Mouse (Mus musculus): ENCODE data around the gene Mansc4. TPM values are rescaled to one million over a fixed set of nuclear protein-coding genes. Genes with fewer than 3 reads are reported as not detected.

The Mansc4 gene
- total and polyA plus RNA-seq, 2 experiments from 2014 or later, result 0.30 TPM; not detected in 1

GRCm38 (mm10) chr6:147064226-147064943 lies 22.4 kb downstream of the Mansc4 start:
- Histone ChIP-seq H3K4me3 (ENCODE audit: low read depth, low read length) (no peak overlapping the region), H3K9ac (replicated peaks; ENCODE audit: low read depth, low read length) (no peak overlapping the region), H3K4me1 (ENCODE audit: control insufficient read depth, insufficient read depth) (no peaks in the 10 kb centered on the region), H3K27me3 (ENCODE audit: control insufficient read depth, insufficient read depth, low read length) (no peaks in the 10 kb centered on the region), H3K4me2 (ENCODE audit: low read depth, low read length) (no peak overlapping the region), H3K9me3 (replicated peaks; ENCODE audit: control insufficient read depth, low read length) (no peaks in the 10 kb centered on the region), H3K36me3 (replicated peaks; ENCODE audit: control insufficient read depth, insufficient read depth, low read length) (peaks cover 73% of the 10 kb centered on the region), H3K27ac (ENCODE audit: low read depth) (no peak overlapping the region)
- ATAC-seq (ENCODE audit: insufficient read depth, low read depth) (no peak), DNase-seq (ENCODE audit: low spot score) (no peak)
- TF ChIP-seq EP300 (IDR thresholded peaks at IDR 0.05; ENCODE audit: low read depth) (no peak), CTCF (IDR thresholded peaks at IDR 0.05; ENCODE audit: low read depth) (no peak)
- WGBS, result 87% methylated on average over 10 of the region's 10 CpGs

- H3K36me3 ChIP-seq (replicated peaks; ENCODE audit: control insufficient read depth, insufficient read depth, low read length), result peaks cover 76% of the 10 kb centered on the region
- 72% methylated on average over 7 of the region's 7 CpGs for WGBS
- H3K27ac ChIP-seq (ENCODE audit: low read depth), result no peak overlapping the region
- H3K4me2 ChIP-seq (ENCODE audit: low read depth, low read length), result no peak overlapping the region
- no peaks in the 10 kb centered on the region for H3K27me3 ChIP-seq (ENCODE audit: control insufficient read depth, insufficient read depth, low read length)
- no peak overlapping the region for H3K9ac ChIP-seq (replicated peaks; ENCODE audit: low read depth, low read length)
- H3K9me3 ChIP-seq (replicated peaks; ENCODE audit: control insufficient read depth, low read length), result no peaks in the 10 kb centered on the region
- TF ChIP-seq EP300 (IDR thresholded peaks at IDR 0.05; ENCODE audit: low read depth) (no peak), CTCF (IDR thresholded peaks at IDR 0.05; ENCODE audit: low read depth) (no peak)
- DNase-seq (ENCODE audit: low spot score), result no peak
- H3K4me1 ChIP-seq (ENCODE audit: control insufficient read depth, insufficient read depth), result no peaks in the 10 kb centered on the region
- H3K4me3 ChIP-seq (ENCODE audit: low read depth, low read length), result no peak overlapping the region
- no peak for ATAC-seq (ENCODE audit: insufficient read depth, low read depth)
Measured at GRCm38 (mm10) chr6:147062694-147063093, 24.1 kb downstream of the Mansc4 start.

- H3K9me3 ChIP-seq (replicated peaks; ENCODE audit: control insufficient read depth, low read length), result no peaks in the 10 kb centered on the region
- DNase-seq (ENCODE audit: low spot score) (no peak), ATAC-seq (ENCODE audit: insufficient read depth, low read depth) (no peak)
- H3K4me2 ChIP-seq (ENCODE audit: low read depth, low read length), result no peak overlapping the region
- H3K36me3 ChIP-seq (replicated peaks; ENCODE audit: control insufficient read depth, insufficient read depth, low read length), result peaks cover 73% of the 10 kb centered on the region
- H3K27ac ChIP-seq (ENCODE audit: low read depth), result no peak overlapping the region
- no peaks in the 10 kb centered on the region for H3K4me1 ChIP-seq (ENCODE audit: control insufficient read depth, insufficient read depth)
- H3K4me3 ChIP-seq (ENCODE audit: low read depth, low read length), result no peak overlapping the region
- 86% methylated on average over 7 of the region's 7 CpGs for WGBS
- TF ChIP-seq EP300 (IDR thresholded peaks at IDR 0.05; ENCODE audit: low read depth) (no peak), CTCF (IDR thresholded peaks at IDR 0.05; ENCODE audit: low read depth) (no peak)
- no peak overlapping the region for H3K9ac ChIP-seq (replicated peaks; ENCODE audit: low read depth, low read length)
- H3K27me3 ChIP-seq (ENCODE audit: control insufficient read depth, insufficient read depth, low read length), result no peaks in the 10 kb centered on the region
Measured at GRCm38 (mm10) chr6:147062034-147062433, 24.8 kb downstream of the Mansc4 start.

GRCm38 (mm10) chr6:147061630-147062029 lies 25.2 kb downstream of the Mansc4 start:
- Histone ChIP-seq H3K36me3 (replicated peaks; ENCODE audit: control insufficient read depth, insufficient read depth, low read length) (peaks cover 73% of the 10 kb centered on the region), H3K9ac (replicated peaks; ENCODE audit: low read depth, low read length) (no peak overlapping the region), H3K27ac (ENCODE audit: low read depth) (no peak overlapping the region), H3K27me3 (ENCODE audit: control insufficient read depth, insufficient read depth, low read length) (no peaks in the 10 kb centered on the region), H3K4me3 (ENCODE audit: low read depth, low read length) (no peak overlapping the region), H3K4me1 (ENCODE audit: control insufficient read depth, insufficient read depth) (no peaks in the 10 kb centered on the region), H3K9me3 (replicated peaks; ENCODE audit: control insufficient read depth, low read length) (no peaks in the 10 kb centered on the region), H3K4me2 (ENCODE audit: low read depth, low read length) (no peak overlapping the region)
- DNase-seq (ENCODE audit: low spot score) (no peak), ATAC-seq (ENCODE audit: insufficient read depth, low read depth) (no peak)
- TF ChIP-seq CTCF (IDR thresholded peaks at IDR 0.05; ENCODE audit: low read depth), result no peak
- 90% methylated on average over 9 of the region's 9 CpGs for WGBS

GRCm38 (mm10) chr6:147059326-147059725 lies 27.5 kb downstream of the Mansc4 start:
- H3K9me3 ChIP-seq (replicated peaks; ENCODE audit: control insufficient read depth, low read length), result no peaks in the 10 kb centered on the region
- H3K27ac ChIP-seq (ENCODE audit: low read depth), result no peak overlapping the region
- 65% methylated on average over 7 of the region's 7 CpGs for WGBS
- H3K4me3 ChIP-seq (ENCODE audit: low read depth, low read length), result no peak overlapping the region
- DNase-seq (ENCODE audit: low spot score) (no peak), ATAC-seq (ENCODE audit: insufficient read depth, low read depth) (no peak)
- H3K4me1 ChIP-seq (ENCODE audit: control insufficient read depth, insufficient read depth), result no peaks in the 10 kb centered on the region
- TF ChIP-seq CTCF (IDR thresholded peaks at IDR 0.05; ENCODE audit: low read depth) (peak; percentile 22; the same call in 1 of the 2 replicates), EP300 (IDR thresholded peaks at IDR 0.05; ENCODE audit: low read depth) (no peak)
- no peaks in the 10 kb centered on the region for H3K27me3 ChIP-seq (ENCODE audit: control insufficient read depth, insufficient read depth, low read length)
- H3K4me2 ChIP-seq (ENCODE audit: low read depth, low read length), result no peak overlapping the region
- H3K36me3 ChIP-seq (replicated peaks; ENCODE audit: control insufficient read depth, insufficient read depth, low read length), result peaks cover 82% of the 10 kb centered on the region
- H3K9ac ChIP-seq (replicated peaks; ENCODE audit: low read depth, low read length), result no peak overlapping the region

Data from heart, postnatal 0 days (tissue).